Mouse (Mus musculus) heart, adult 11 months (tissue): ENCODE data around the gene Slc9c1.
A peak's percentile ranks its signal among the peaks of the same experiment; 100 is the strongest.
"Not testable (repeated sequence)": the region's sequence is repeated elsewhere in the genome, so short reads cannot be mapped to it uniquely, and the experiment has no call there.

Source experiments
- DNase-seq: peaks from one replicate; pipeline ENCODE4 v3.0.0; 2022

Gene Slc9c1

DNA sequence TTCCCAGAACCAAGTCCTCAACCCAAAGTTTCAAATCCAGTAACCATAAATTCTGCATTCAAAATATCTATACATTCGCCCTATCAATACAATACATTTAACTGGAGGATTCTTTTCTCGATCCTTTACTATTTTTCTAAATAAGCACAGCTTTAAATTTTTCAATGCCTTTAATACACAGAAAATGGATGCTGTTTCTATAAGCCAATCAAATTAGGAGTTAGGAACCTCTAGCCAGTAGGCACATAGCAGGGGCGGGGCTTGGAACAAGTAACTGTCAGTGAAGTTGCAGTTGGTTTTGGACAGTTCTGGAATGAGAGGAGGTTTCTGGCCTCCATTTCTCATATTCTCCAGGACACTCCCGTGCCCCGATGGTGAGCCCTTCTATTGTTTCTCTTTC, at the start of gene Slc9c1:
TSS of gene Slc9c1 (plus strand) at position 301 of the 400 bp plus-strand sequence.
- DNase-seq: no peak

DNA sequence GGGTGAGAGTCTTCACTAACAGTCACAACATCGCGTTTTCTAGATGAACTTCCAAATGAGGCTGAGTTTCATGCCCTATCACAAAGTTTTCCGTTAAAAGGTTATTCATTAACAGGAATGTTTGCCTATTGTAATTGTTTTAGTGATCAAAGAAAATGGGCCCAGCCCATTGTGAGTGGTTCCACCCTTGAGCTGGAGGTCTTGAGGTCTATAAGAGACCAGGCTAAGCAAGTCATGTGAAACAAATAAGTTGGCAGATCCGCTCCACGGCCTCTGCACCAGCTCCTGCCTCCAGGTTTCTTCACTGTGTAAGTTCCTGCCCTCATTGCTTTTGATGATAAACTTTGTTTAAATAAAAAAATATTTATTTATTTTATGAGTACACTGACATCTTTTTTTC, 42.2 kb upstream of the Slc9c1 start, which contains the start of gene Gm609:
TSS of gene Gm609 (minus strand) at position 43 of the 400 bp plus-strand sequence.
- DNase-seq: peak; percentile 70

DNA sequence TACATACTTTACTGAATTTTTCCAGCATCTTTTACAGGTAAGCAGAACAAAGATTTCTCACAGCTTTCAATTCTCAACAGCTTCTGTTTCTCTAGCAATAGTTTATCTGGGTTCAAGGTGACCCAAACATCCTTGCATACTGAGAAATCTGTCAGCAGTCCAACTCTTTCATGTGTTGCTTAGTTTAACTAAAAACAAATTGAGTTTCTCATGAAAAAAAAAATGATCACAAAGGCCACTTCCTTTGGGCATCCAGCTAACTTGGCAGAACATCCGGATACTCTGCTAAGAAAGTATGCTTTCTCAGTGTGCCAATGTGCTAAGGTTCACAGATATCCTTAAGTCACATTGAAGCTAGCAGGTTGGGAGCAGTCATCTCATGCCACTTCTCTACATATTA, 39.8 kb upstream of the Slc9c1 start:
- DNase-seq: no peak

DNA sequence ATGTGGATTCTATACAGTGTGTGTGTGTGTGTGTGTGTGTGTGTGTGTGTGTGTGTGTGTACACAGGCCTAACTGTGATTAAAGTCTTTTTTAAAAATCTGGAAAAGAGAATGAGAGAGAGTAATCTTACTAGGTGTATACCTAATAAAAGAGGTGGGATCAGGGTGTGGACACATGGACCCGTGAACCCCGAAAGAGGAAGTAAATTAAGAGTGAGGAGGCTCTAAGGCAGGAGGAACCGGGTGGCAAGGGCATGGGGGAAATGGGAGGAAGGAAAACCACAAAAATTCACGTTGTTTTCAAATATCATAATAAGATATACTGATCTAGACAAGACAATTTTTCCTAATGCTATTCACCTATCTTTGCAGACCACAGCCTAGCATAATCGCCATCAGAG, 9.6 kb upstream of the Slc9c1 start:
- no peak for DNase-seq

DNA sequence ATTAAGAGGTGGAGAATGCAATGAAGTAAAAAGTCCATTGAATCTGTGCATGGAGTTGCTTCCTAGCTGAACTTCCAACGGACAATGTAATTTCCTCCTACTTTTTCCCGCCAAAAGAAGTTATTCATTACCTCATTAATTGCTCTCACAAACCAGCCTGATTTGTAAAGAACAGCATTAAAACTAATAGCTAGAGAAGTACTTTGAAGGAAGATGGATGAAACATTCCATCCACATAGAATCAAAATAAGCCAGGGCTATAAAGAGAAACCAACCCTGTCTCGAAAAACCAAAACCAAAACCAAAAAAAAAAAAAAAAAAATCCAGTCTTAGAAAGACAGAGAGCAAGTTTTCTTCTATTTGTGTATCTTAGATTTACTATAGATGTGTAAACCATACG, 3.2 kb upstream of the Slc9c1 start, which contains the start of gene Gm17783:
TSS of gene Gm17783 (minus strand) at position 101 of the 400 bp plus-strand sequence.
- no peak for DNase-seq

DNA sequence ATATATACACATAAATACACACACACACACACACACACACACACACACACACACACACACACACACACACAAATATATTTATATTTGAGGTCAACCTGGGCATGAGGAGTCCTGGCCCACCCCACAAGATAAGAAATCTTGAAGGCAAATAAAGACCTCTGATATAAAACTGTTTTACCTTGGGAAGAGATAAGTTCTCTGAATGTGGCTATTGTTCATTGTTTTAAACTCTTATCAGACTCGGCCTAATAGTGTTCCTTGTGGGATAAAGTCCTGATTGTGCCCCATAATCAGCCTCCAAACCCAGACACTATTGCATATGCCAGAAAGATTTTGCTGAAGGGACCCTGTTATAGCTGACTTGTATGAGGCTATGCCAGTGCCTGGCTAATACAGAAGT, 3.2 kb downstream of the Slc9c1 start:
- DNase-seq: not testable (repeated sequence)

DNA sequence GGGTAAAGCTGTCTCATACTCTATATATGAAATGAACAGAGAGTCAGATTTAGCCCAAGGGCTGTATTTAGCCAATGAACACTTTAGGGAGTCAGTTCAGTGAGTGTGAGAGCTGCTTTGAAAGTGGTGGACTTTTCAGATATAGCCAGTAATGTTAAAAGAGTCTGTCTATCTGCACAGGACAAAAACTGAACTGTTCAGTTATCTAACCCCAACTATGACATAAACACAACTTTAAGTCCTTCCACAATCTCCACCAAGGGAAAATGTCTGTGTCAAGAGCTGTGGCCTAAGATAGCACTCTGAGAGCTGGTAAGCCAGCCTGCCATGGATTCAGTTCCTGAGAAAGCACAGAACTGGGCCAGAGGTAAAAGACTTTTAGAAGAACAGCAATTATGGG, 7.0 kb downstream of the Slc9c1 start:
- DNase-seq: no peak

DNA sequence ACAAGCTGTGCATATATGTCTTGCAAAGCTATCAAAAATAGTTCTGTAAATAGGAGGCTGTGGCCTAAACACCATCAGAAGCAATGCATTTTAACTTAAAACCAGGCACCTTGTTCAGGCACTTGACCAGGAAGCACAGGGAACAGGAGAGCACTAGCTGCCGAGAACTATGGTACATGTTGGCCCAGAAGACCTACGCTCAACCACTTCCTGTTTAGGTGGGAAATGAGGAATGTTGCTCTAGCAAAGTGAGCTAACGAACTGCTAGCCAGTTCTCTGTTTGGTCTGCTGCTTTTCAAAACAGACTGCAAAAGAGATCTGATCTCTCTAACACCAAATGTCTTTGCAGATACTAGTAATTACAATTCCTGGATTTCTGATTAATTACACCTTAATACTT, 9.2 kb downstream of the Slc9c1 start:
- DNase-seq: no peak

DNA sequence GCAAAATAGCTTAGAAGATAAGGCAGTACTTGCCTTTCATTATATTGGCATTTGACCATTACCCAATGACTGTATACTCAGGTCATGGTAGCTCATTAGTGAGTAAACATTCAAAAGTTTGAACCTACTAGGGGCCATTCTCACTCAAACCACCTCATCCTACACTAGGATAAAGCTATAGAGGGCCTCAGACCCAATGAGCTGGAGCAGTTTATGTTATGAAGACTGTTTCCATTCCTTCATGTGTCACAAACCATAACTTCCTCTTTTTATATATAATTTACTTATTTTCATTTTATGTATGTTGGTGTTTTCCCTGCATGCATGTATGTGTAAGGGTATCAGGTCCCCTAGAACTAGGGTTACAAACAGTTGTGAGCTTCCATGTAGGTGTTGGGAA, 12.9 kb downstream of the Slc9c1 start:
- no peak for DNase-seq

DNA sequence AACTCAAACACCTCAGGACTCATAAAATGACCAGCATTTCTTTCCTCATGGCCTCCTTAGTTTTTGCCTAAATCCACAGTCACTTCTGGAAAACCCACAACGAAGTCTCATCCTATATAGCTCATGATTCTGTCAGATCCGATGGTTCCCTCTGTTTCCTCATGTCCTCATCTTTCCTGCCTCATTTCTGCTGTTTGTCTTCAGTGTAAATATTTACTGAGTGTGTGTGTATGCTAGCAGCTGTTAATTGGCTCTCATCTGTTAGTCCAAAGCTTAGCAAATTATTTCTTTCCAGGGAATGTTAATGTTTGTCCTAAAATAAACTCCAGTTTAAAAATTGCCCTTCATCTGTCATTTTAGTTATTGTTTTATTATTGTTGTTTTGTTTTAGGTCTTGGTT, 16.5 kb downstream of the Slc9c1 start:
- DNase-seq: no peak

DNA sequence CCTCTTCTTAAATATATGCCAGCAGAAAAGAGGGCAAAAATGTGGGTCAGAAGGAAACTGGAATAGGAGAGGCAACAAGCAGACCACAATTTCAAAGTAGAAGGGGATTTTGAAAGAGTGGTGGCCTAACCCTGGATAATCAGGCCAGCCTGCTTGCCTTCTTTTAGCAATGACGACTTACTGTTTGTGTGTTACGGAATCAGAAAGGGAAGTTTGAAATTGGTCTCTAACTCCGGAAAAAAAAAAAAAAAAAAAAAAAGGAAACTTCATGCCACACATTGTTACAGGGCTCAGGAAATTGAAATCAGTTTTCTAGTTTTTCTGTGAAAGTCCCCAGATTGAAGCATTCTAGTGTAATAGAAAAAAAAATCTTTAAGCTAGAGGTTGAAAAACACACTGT, 26.6 kb downstream of the Slc9c1 start:
- DNase-seq: no peak

DNA sequence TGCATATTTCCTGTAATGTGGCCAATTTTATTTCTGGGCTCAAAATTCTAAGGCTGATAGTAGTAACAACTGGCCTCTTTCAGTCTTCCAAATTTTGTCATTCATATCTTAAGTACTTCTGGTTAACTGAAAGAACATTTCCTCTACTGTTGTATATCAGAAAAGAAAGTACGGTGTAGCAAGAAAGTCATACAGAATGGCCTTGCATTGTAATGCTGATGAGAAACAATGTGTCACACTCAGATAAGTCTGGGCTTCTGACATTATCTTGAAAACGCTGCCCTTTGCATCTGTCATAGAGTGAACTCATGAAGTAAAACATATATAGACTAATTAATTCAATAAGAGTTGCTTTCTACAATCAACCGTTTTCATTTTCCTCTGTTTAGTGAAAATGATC, 37.2 kb downstream of the Slc9c1 start:
- DNase-seq: no peak

DNA sequence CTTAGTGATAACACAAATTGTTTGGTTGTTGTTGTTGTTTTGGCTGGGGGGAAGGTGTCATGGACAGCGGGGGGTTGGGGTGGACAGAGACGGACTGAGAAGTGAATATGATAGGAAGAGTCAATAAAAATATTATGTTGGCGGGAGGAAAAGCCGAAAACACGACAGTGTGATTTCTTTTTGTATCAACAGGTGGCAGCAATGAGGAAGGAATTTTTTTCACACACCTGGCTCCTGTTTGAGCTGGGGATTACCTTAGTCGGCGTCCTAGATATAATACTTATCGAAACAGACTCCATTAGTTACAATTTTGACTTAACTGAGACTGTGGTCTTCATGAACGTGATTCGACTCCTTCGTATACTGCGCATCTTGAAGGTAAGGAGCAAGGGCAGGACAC, 44.8 kb downstream of the Slc9c1 start:
- no peak for DNase-seq

DNA sequence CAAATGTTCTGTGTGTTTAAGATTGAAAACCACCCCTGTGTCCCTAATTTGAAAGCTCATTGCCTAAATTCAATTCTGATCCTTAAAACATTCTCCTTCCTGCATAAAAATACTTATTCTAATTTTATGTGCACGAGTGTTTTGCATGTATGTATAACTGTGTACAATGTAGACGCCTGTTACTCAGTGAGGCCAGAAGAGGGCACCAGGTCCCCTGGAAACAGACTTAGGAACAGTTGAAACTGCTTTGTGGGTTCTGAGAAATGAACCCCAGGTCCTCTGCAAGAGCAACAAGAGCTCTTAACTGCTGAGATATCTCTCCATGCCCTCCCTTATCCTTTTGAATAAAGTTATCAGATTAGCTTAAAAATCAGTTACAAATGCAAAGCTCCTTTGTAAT, 47.4 kb downstream of the Slc9c1 start:
- no peak for DNase-seq

DNA sequence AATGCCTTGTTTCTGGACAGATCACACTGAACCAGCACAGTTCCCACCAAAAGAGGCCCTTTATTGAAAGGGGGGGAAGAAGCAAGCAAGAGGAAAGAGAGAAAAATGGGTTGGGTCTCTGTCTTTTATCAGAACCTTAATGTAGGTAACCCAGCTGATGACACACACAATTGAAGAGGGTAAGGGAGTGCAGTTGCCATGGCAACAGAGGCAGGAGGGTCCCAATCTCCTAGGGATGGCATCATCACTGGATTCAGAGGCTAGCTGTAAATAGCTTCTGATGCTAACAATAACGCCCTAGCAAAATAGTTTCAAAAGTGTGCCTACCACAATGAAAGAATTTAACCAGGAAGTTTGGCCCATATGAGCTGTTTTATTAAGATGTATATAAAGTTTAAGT, 58.5 kb downstream of the Slc9c1 start:
- DNase-seq: no peak

DNA sequence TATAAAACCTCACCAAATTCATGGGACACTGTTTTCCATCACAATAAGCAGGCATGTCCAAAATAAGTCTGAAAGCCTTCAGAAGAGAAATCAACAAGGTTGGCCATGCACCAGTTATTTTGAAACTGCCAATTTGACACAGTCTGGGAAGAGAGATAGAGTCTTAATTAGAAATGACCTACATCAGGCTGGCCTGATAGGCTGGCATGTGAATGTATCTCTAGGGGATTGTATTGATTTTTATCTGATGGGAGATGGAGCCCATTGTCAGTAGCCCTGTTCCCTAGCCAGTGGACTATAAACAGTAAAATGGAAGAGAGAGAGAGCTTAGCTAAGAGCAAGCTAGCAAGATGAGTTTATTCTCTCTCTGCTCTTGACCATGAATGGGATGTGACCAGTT, 60.4 kb downstream of the Slc9c1 start:
- no peak for DNase-seq

DNA sequence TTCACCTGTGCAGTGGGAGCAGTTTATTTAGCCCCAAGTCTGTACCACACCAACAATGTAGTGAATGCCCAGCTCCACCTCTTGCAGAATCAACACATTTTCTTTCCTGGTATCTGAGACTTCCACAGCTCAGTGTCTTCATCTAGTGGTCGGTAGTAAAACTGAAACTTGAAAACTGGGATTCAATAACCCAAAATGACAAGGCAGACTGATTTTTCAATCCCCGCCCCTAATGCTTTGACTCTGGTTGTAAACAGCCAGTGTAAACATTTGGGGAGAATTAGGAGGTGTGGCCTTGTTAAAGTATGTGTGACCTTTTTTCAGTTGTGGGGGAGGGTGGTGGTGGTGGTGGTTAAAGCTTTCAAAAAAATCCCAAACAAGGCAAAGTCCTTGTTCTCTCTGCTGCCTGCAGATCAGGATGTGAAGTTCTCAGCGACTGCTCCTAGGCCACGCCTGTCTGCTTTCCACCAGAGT, 73.4 kb downstream of the Slc9c1 start:
- DNase-seq: peak; percentile 85

DNA sequence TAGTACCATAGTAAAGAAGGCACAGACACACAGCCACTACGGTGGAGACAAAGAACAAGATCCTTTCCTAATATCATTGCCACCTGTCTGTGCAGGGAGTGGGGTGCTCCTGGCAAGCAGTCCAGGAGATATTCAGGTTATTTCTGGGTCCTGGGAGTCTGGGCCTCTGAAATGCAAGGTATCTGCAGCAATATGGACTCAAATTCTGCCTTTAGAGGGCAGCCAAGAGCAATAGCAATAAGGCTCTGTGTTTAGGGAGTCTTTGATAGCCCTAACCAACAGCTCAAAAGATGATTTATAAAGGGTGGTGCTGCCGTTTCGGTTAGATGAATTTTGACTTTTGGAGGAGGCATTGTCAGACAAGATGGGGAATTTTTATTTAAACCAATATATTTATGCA, 74.2 kb downstream of the Slc9c1 start:
- no peak for DNase-seq

DNA sequence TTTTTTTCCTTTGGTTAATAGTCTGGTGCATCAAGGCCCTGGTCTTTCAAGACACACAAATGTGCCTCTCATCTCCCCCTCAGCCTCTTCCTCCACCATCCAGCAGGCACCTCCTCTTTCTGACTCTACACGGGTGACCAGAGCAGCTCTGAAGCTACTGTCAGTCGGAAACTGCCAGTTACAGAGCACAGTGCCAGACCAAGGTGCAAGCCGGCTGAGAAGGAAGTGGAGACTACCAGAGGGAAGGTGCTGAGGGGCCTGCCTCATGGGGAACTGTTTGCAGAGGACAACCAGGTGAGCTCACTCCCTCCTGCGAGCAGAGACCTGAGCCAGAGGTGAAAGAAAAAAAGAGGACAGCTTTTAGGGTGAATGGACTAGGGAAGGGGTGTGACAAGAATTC, 75.2 kb downstream of the Slc9c1 start, which contains the start of gene Gcsam:
TSS of gene Gcsam (plus strand) at position 114 of the 400 bp plus-strand sequence.
- DNase-seq: no peak

DNA sequence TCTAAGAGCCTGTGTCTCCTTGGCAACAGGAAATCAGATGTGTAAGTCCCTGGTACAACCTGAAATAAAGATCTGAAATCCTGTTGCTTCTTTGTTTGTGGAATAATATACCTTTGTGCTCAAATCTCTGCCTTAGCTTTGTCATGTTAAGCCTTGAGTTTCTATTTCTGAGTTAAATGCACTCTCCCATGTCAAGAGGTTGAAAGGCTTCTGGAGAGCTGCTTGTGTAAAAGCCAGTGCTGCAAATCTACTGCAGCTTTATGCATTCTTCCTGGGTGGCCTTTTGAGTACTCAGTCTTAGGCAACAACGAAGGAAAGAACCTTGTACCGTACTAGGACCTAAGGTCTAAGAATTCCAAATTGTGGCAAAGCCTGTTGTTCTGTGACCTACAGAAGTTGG, 78.1 kb downstream of the Slc9c1 start:
- no peak for DNase-seq

DNA sequence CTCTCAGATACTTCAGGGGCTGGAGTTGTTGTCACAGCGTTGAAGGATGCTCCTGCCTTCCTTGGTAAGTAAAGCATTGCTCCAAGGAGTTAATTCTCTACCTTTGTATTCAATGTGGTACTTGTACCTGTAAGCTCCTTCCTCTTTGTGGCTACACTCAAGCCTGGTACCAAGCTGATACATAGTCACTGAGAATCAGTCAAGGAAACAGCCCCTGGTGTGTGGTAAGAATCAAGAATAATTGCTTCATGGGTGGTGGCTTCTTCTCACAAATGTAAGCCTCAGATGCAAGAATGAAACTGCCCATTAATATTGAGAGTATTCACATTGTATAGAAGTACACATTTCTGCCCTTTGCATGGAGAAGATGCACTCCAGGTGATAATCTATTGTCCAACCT, 80.8 kb downstream of the Slc9c1 start:
- peak; percentile 17 for DNase-seq

DNA sequence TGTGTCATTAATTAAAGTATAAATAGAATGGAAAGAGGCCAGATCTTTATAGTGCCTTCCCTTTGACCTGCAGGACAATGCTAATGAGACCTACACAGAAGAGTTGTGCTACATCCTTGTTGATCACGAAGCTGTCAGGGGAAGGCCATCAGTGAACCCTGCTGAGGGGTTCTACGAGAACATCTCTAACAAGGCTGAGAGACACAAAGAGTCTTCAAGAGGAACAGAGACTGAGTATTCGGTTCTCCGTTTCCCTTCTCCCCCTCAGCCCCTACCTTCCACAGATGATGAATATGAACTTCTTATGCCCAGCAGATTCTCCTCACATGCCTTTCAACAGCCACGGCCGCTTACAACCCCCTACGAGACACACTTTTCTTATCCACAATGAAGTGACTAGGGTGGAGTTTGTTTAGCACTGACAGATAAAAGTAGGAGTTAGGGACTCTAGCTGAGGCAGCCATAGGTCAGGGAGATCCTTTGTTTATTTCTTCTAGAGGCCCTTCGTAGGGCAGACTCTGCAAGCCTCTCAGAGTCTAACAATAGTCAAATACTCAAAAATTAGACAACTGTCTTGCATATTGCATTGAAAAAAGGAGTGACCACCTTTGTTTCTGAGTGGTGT, 84.8 kb downstream of the Slc9c1 start:
- peak; percentile 74 for DNase-seq

DNA sequence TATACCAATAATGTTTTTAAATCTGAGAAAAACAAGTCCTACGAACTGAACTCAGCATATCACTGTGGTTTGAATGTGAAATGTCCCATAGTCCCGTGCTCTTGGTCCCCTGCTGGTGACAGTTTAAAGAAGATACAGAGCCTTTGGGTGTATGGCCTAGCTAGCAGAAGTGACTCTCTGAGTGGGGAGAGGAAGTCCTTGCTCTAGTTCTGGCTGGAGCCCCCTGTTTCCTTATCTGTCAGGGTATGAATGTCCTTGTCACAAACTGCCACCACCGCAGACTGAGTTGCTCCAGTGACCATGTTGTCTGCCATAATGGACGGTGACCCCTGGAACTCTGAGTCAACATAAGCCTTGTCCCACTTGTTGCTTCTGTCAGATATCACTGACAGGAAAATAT, 88.1 kb downstream of the Slc9c1 start:
- no peak for DNase-seq

DNA sequence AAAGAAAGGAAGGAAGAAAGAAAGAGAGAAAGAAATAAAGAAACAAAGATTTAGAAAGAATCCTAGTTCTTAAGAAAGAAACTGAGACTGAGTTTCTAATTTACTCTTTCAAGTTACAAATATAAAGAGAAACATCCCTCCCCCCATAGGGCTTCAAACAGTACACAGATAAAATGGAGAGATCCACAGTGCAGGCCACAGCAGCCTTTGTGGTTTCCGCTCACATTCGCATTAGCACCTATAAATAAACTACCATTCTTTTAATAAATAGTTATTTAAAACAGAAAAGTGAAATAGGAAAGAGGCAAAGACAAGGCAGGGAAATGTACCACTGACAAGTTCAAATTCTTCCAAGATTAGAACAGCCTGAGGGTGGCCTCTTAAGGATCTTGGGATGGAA, 89.7 kb downstream of the Slc9c1 start:
- DNase-seq: no peak

DNA sequence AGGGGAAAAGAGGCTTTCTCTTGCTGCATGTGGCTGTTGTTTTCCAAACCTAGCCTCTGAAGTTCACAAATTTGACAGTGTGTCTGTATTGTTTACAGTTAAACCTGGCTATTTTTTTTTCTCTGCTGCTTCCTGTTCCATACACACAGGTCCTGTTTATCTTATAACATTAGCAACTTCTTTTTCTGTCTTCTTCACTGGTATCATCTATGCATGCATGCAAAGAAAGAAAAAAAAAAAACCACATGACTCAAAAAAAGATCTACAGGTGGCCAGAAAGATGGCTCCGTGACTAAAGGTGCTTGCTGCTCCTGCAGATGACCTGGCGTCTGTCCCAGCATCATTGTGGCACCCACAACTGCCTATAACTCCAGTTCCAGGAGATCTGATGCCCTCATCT, 90.2 kb downstream of the Slc9c1 start:
- DNase-seq: no peak
